Comparison of ENCODE assay signal across 8 mouse cellular contexts in the genomic region with DNA sequence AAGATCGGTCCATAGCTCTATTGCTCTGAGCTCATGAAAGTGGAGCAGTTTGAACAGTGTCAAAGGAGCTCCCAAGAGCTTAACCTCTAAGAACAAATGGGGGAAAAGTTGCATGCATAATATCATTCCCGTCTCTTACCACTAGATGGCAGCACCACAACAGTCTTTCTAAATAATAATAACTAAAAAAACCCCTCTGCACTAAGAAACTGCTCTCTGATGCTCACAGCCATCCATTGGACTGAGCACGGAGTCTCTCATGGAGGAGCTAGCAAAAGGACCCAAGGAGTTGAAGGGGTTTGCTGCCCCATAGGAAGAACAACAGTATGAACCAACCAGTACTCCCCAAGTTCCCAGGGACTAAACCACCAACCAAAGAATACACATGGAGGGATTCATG. TPM values are rescaled to one million over a fixed set of nuclear protein-coding genes. Genes with fewer than 3 reads are reported as not detected.
A peak's percentile ranks its signal among the peaks of the same experiment; 100 is the strongest.
DNase-seq lines count a peak whose midpoint lies in the region; ATAC-seq lines count a peak whose summit lies in the region.

No protein-coding gene starts in this region.

- no peaks in the 10 kb centered on the region for H3K27me3 ChIP-seq in midbrain, embryonic 11.5 days (ENCODE audit: control insufficient read depth, insufficient read depth, low read length)
- no peaks in the 10 kb centered on the region for H3K27me3 ChIP-seq in midbrain, embryonic 16.5 days (ENCODE audit: control insufficient read depth, insufficient read depth, low read depth, low read length)
- H3K27me3 ChIP-seq in embryonic facial prominence, embryonic 10.5 days (replicated peaks; ENCODE audit: low read depth, poor library complexity, severe bottlenecking): no peaks in the 10 kb centered on the region

- H3K4me2 ChIP-seq in midbrain, embryonic 11.5 days: no peak overlapping the region
- no peak overlapping the region for H3K4me2 ChIP-seq in midbrain, embryonic 16.5 days (ENCODE audit: low read length)

- 0 out of 2 replicates have a peak, but pooled peaks have one; percentile 11 for ATAC-seq in midbrain, embryonic 11.5 days (ENCODE audit: low FRiP score)
- ATAC-seq in midbrain, embryonic 16.5 days: no peak

- no peak overlapping the region for H3K4me3 ChIP-seq in midbrain, embryonic 11.5 days (ENCODE audit: low read depth, low read length)
- no peak overlapping the region for H3K4me3 ChIP-seq in midbrain, embryonic 16.5 days (ENCODE audit: low read depth, low read length)
- no peak overlapping the region for H3K4me3 ChIP-seq in embryonic facial prominence, embryonic 10.5 days

- H3K9ac ChIP-seq in midbrain, embryonic 11.5 days (ENCODE audit: low read length): no peak overlapping the region
- no peak overlapping the region for H3K9ac ChIP-seq in midbrain, embryonic 16.5 days (ENCODE audit: low read depth, low read length)

- no peaks in the 10 kb centered on the region for H3K4me1 ChIP-seq in midbrain, embryonic 11.5 days (ENCODE audit: control insufficient read depth, insufficient read depth, low read length)
- no peaks in the 10 kb centered on the region for H3K4me1 ChIP-seq in midbrain, embryonic 16.5 days (ENCODE audit: control insufficient read depth, insufficient read depth, low read length)
- H3K4me1 ChIP-seq in embryonic facial prominence, embryonic 10.5 days: no peaks in the 10 kb centered on the region

- 26% methylated on average over 3 of the region's 3 CpGs for WGBS in midbrain, embryonic 11.5 days
- WGBS in midbrain, embryonic 16.5 days: 28% methylated on average over 3 of the region's 3 CpGs
- 23% methylated on average over 3 of the region's 3 CpGs for WGBS in embryonic facial prominence, embryonic 10.5 days

- peak; percentile 5 for DNase-seq in gastrocnemius, adult 18-20 months (ENCODE audit: low spot score)
- DNase-seq in gastrocnemius, postnatal 10 days: no peak
- peak; percentile 89 for DNase-seq in midbrain, embryonic 11.5 days (ENCODE audit: low spot score, missing footprints)
- DNase-seq in embryonic facial prominence, embryonic 10.5 days (ENCODE audit: low spot score): peak; percentile 16
- peak; percentile 56 for DNase-seq in naive thymus-derived CD4-positive, alpha-beta T cell, adult 2 months (ENCODE audit: low read depth)
- no peak for DNase-seq in urinary bladder, adult 2 months (ENCODE audit: low spot score)
- DNase-seq in spleen, adult 12 weeks (ENCODE audit: low spot score): no peak

- H3K9me3 ChIP-seq in midbrain, embryonic 11.5 days (ENCODE audit: control insufficient read depth, low read length): no peaks in the 10 kb centered on the region
- H3K9me3 ChIP-seq in midbrain, embryonic 16.5 days (replicated peaks; ENCODE audit: control insufficient read depth, low read length, poor library complexity, severe bottlenecking): 0 out of 2 replicates have a peak, but pooled peaks cover 2% of the 10 kb centered on the region
- no peaks in the 10 kb centered on the region for H3K9me3 ChIP-seq in embryonic facial prominence, embryonic 10.5 days

- H3K36me3 ChIP-seq in midbrain, embryonic 11.5 days (ENCODE audit: control insufficient read depth, insufficient read depth, low read length): no peaks in the 10 kb centered on the region
- H3K36me3 ChIP-seq in midbrain, embryonic 16.5 days (ENCODE audit: control insufficient read depth, insufficient read depth, low read length): no peaks in the 10 kb centered on the region
- no peaks in the 10 kb centered on the region for H3K36me3 ChIP-seq in embryonic facial prominence, embryonic 10.5 days (replicated peaks)

- no peak overlapping the region for H3K27ac ChIP-seq in midbrain, embryonic 11.5 days (ENCODE audit: low read depth, low read length)
- no peak overlapping the region for H3K27ac ChIP-seq in midbrain, embryonic 16.5 days (ENCODE audit: low read length)
- H3K27ac ChIP-seq in embryonic facial prominence, embryonic 10.5 days (replicated peaks): no peak overlapping the region

RNA-seq across cellular contexts. Expression of gene Krtap28-13, which starts 4.1 kb away (rescaled TPM):
- not detected for total RNA-seq in gastrocnemius, adult 18-20 months (2021)
- total RNA-seq in gastrocnemius, postnatal 10 days (2021): not detected
- polyA plus RNA-seq in midbrain, embryonic 11.5 days (2014; fragmentation: Nextera tagmentation; extraction: Ambion mirVana): not detected in 2 replicates
- polyA plus RNA-seq in midbrain, embryonic 16.5 days (2015; fragmentation: Nextera tagmentation; extraction: Ambion mirVana): not detected in 2 replicates
- not detected in 2 replicates for polyA plus RNA-seq in embryonic facial prominence, embryonic 10.5 days (2016; fragmentation: Nextera tagmentation; extraction: Ambion mirVana)
- not detected in 2 replicates for polyA plus RNA-seq in urinary bladder, adult 2 months (2012; rRNA removed)

RNA-seq across cellular contexts. Expression of gene A030005K14Rik, which starts 5.7 kb away (rescaled TPM):
- total RNA-seq in gastrocnemius, adult 18-20 months (2021): not detected
- total RNA-seq in gastrocnemius, postnatal 10 days (2021): not detected
- polyA plus RNA-seq in midbrain, embryonic 11.5 days (2014; fragmentation: Nextera tagmentation; extraction: Ambion mirVana): not detected in 2 replicates
- not detected in 2 replicates for polyA plus RNA-seq in midbrain, embryonic 16.5 days (2015; fragmentation: Nextera tagmentation; extraction: Ambion mirVana)
- not detected in 2 replicates for polyA plus RNA-seq in embryonic facial prominence, embryonic 10.5 days (2016; fragmentation: Nextera tagmentation; extraction: Ambion mirVana)
- not detected in 2 replicates for polyA plus RNA-seq in urinary bladder, adult 2 months (2012; rRNA removed)

RNA-seq across cellular contexts. Expression of gene Gm47969, which starts 20.1 kb away (rescaled TPM):
- total RNA-seq in gastrocnemius, adult 18-20 months (2021): not detected
- total RNA-seq in gastrocnemius, postnatal 10 days (2021): not detected
- polyA plus RNA-seq in midbrain, embryonic 11.5 days (2014; fragmentation: Nextera tagmentation; extraction: Ambion mirVana): not detected in 2 replicates
- not detected in 2 replicates for polyA plus RNA-seq in midbrain, embryonic 16.5 days (2015; fragmentation: Nextera tagmentation; extraction: Ambion mirVana)
- not detected in 2 replicates for polyA plus RNA-seq in embryonic facial prominence, embryonic 10.5 days (2016; fragmentation: Nextera tagmentation; extraction: Ambion mirVana)
- not detected in 2 replicates for polyA plus RNA-seq in urinary bladder, adult 2 months (2012; rRNA removed)

RNA-seq across cellular contexts. Expression of gene Krtap28-10, which starts 22.6 kb away (rescaled TPM):
- total RNA-seq in gastrocnemius, adult 18-20 months (2021): not detected
- not detected for total RNA-seq in gastrocnemius, postnatal 10 days (2021)
- not detected in 2 replicates for polyA plus RNA-seq in midbrain, embryonic 11.5 days (2014; fragmentation: Nextera tagmentation; extraction: Ambion mirVana)
- polyA plus RNA-seq in midbrain, embryonic 16.5 days (2015; fragmentation: Nextera tagmentation; extraction: Ambion mirVana): not detected in 2 replicates
- polyA plus RNA-seq in embryonic facial prominence, embryonic 10.5 days (2016; fragmentation: Nextera tagmentation; extraction: Ambion mirVana): not detected in 2 replicates
- polyA plus RNA-seq in urinary bladder, adult 2 months (2012; rRNA removed): not detected in 2 replicates

RNA-seq across cellular contexts. Expression of gene Slc19a3, which starts 26.6 kb away (rescaled TPM):
- not detected for total RNA-seq in gastrocnemius, adult 18-20 months (2021)
- total RNA-seq in gastrocnemius, postnatal 10 days (2021): under 1 TPM in 1 of 2 experiments, not detected in 1; 0.16 TPM
- 0.33 and 0.83 TPM in 2 replicates for polyA plus RNA-seq in midbrain, embryonic 11.5 days (2014; fragmentation: Nextera tagmentation; extraction: Ambion mirVana)
- 0.82 and 1.5 TPM in 2 replicates for polyA plus RNA-seq in midbrain, embryonic 16.5 days (2015; fragmentation: Nextera tagmentation; extraction: Ambion mirVana)
- 0.25 and 0.30 TPM in 2 replicates for polyA plus RNA-seq in embryonic facial prominence, embryonic 10.5 days (2016; fragmentation: Nextera tagmentation; extraction: Ambion mirVana)
- 2.3 and 3.2 TPM in 2 replicates for polyA plus RNA-seq in urinary bladder, adult 2 months (2012; rRNA removed)

Comparison
In these comparisons a context has a peak if more than half of its experiments do, and no peak if none do; other contexts are left out.
1. DNase-seq: peak in gastrocnemius, adult 18-20 months (single experiment), midbrain, embryonic 11.5 days (single experiment), embryonic facial prominence, embryonic 10.5 days (single experiment) and naive thymus-derived CD4-positive, alpha-beta T cell, adult 2 months (single experiment); none in gastrocnemius, postnatal 10 days (single experiment), urinary bladder, adult 2 months (single experiment) and spleen, adult 12 weeks (single experiment).